Comparison of ENCODE assay signal across 8 mouse cellular contexts in the genomic region with DNA sequence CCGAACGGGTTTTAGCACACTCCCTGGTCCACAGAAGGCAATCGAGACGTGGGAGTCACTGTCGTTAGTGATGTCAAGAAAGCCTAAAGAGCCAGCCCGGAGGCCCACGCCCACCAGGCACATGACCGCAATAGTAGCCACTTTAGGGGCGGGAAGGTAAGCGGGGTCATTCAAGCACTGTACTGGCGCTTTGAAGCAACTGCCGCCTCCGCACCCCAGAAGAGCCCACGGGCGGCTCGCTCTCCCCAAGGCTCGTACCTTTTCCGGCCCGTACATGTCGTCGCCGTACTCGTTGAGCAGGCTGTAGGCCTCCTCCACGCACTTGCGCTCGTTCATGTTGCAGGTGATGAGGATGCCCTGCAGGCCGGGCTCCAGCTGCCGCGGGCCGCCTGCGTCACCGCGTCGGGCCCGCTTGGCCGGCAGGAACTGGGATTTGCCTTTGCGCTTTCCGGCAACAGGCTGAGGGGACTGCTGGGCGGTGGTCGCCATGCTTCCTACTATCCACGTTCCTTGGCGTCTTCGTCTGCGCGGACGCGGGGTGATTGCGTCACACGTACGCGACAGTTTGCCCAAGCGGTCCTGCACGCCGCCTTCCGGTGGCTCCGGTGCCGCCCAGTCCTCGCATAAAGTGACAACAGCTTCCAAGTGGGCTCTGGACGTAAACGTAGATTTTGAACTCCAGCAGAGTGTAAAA. TPM values are rescaled to one million over a fixed set of nuclear protein-coding genes. Genes with fewer than 3 reads are reported as not detected.
DNase-seq lines count a peak whose midpoint lies in the region; ATAC-seq and TF ChIP-seq lines count a peak whose summit lies in the region.

A gene (minus strand): TSS at position 546 of the 694 bp plus-strand sequence.

- peak within 1 kb of the TSS; percentile 99 for H3K9ac ChIP-seq in ES-E14 (ENCODE audit: insufficient read depth, low read depth, low read length, poor library complexity, severe bottlenecking)
- H3K9ac ChIP-seq in forebrain, embryonic 15.5 days (replicated peaks), result peak within 1 kb of the TSS; percentile 71

- H3K36me3 ChIP-seq in ES-E14 (ENCODE audit: control insufficient read depth, insufficient read depth, low read length, poor library complexity, severe bottlenecking), result peaks cover 22% of the 10 kb centered on the region
- H3K36me3 ChIP-seq in forebrain, embryonic 15.5 days, result peaks cover 35% of the 10 kb centered on the region

- ATAC-seq in forebrain, embryonic 15.5 days (replicated peaks), result peak; percentile 96
- ATAC-seq in neutrophil, adult 5-6 weeks (ENCODE audit: extremely low read depth, insufficient number of reproducible peaks, low FRiP score, poor library complexity, severe bottlenecking), result peak; percentile 88

- WGBS in forebrain, embryonic 15.5 days, result under 1% methylated on average over 60 of the region's 60 CpGs
- under 1% methylated on average over 60 of the region's 60 CpGs for WGBS in lung, adult 2 months

- intact Hi-C loops in heart, postnatal 25 days (cut with DNase I), result loop anchor here (5.0 kb wide), 1 partner anchor 177 kb away; a partner anchor contains a TSS

- H3K27ac ChIP-seq in ES-E14 (ENCODE audit: insufficient read depth, low read depth, low read length, poor library complexity, severe bottlenecking), result peak within 1 kb of the TSS; percentile 78
- H3K27ac ChIP-seq in forebrain, embryonic 15.5 days (replicated peaks), result peak within 1 kb of the TSS; percentile 27

- peaks cover 4% of the 10 kb centered on the region; the same call in 1 of the 2 replicates for H3K27me3 ChIP-seq in forebrain, embryonic 15.5 days

- peak; percentile 86 for DNase-seq in ES-E14 (ENCODE audit: low read depth, low spot score)
- DNase-seq in cerebellum, adult 11-12 months, result peak; percentile 88
- DNase-seq in heart, postnatal 25 days (ENCODE audit: low spot score), result peak; percentile 78
- DNase-seq in layer of hippocampus, adult 18-20 months (ENCODE audit: low spot score in 2 of 2), result peak; percentile 88 to 97
- DNase-seq in lung, adult 2 months, result peak; percentile 91
- DNase-seq in thymus, adult 18-20 months, result peak; percentile 77 to 80

- H3K4me1 ChIP-seq in ES-E14 (ENCODE audit: control insufficient read depth in 2 of 2, insufficient read depth in 2 of 2, low read length in 2 of 2, poor library complexity in 1 of 2), result no peaks in the 10 kb centered on the region; a peak in 1 of 4 replicates
- H3K4me1 ChIP-seq in forebrain, embryonic 15.5 days, result peaks cover 13% of the 10 kb centered on the region
- H3K4me1 ChIP-seq in lung, adult 2 months (ENCODE audit: control insufficient read depth, insufficient read depth, low read length), result peaks cover 5% of the 10 kb centered on the region; the same call in 1 of the 2 replicates

- peak within 1 kb of the TSS; percentile 73 to 99 for H3K4me3 ChIP-seq in ES-E14 (ENCODE audit: insufficient read depth in 1 of 2, low read depth in 1 of 2, low read length in 2 of 2, poor library complexity in 1 of 2, severe bottlenecking in 1 of 2)
- H3K4me3 ChIP-seq in forebrain, embryonic 15.5 days, result peak within 1 kb of the TSS; percentile 62
- peak within 1 kb of the TSS; percentile 95 for H3K4me3 ChIP-seq in lung, adult 2 months (replicated peaks; ENCODE audit: extremely low read depth, low read depth, low read length)

- in situ Hi-C loops in ES-E14 (cut with MboI; ENCODE audit: low sequenced_read_pairs in 2 of 2, unreplicated experiment in 2 of 2), result no loop called here

- H3K9me3 ChIP-seq in ES-E14 (ENCODE audit: control insufficient read depth, insufficient read depth, low read depth, low read length), result no peaks in the 10 kb centered on the region
- H3K9me3 ChIP-seq in forebrain, embryonic 15.5 days, result no peaks in the 10 kb centered on the region

- peak within 1 kb of the TSS; percentile 54 for H3K4me2 ChIP-seq in forebrain, embryonic 15.5 days (replicated peaks)

- peak; percentile 41; the same call in 1 of the 2 replicates for TF ChIP-seq CTCF in lung, adult 2 months (IDR thresholded peaks at IDR 0.05; ENCODE audit: insufficient read depth, low read length)

- TF ChIP-seq POLR2A in lung, adult 2 months (IDR thresholded peaks at IDR 0.05; ENCODE audit: borderline replicate concordance, extremely low read depth, low read depth, low read length), result peak; percentile 84; the same call in 1 of the 2 replicates

TF ChIP-seq in ES-E14, 5 proteins besides CTCF, POLR2A, EP300 and RAD21:
- TF ChIP-seq HCFC1 (IDR thresholded peaks at IDR 0.05; ENCODE audit: borderline replicate concordance, insufficient read depth, low read length) (peak; percentile 86), ZC3H11A (IDR thresholded peaks at IDR 0.05; ENCODE audit: borderline replicate concordance, low read depth, low read length) (peak; percentile 52; the same call in 1 of the 2 replicates), ZNF384 (IDR thresholded peaks at IDR 0.05; ENCODE audit: low read depth, low read length) (no peak)

RNA-seq across cellular contexts. Expression of the gene that starts here (rescaled TPM):
- 60.5 and 64.1 TPM in 2 replicates for total RNA-seq in ES-E14 (2012; rRNA removed)
- polyA plus RNA-seq in forebrain, embryonic 15.5 days (2015; fragmentation: Nextera tagmentation; extraction: Ambion mirVana), result 90.6 and 91.1 TPM in 2 replicates
- 10 to 100 TPM; 14.7 to 15.6 TPM for total RNA-seq in heart, postnatal 25 days (2021)
- total RNA-seq in layer of hippocampus, adult 18-20 months (2021), result 10 to 100 TPM; 49.5 to 50.4 TPM
- 9.1 and 10.3 TPM in 2 replicates for polyA plus RNA-seq in lung, adult 2 months (2012; rRNA removed)
- total RNA-seq in neutrophil, adult 5-6 weeks (2017), result 45.3 and 46.3 TPM in 2 replicates

Comparison
In these comparisons a context has a peak if more than half of its experiments do, and no peak if none do; other contexts are left out.
1. Peak in every context shown above with its lines: DNase-seq, ATAC-seq, H3K4me3 ChIP-seq and H3K27ac ChIP-seq.